Mouse (Mus musculus) kidney, adult 2 months (tissue): ENCODE data around the gene Chid1.

ENCODE experiments used
- CTCF ChIP-seq: fragments of 200-500 bp; conservative IDR thresholded peaks from 2 replicates; pipeline ENCODE4 v1.5.1; 2011; ENCODE audit warnings: low read depth, mild to moderate bottlenecking, control low read depth, low read length, moderate library complexity, mixed read lengths; ENCODE audit not compliant: insufficient read depth, insufficient read length
- POLR2A ChIP-seq: fragments of 200-500 bp; IDR thresholded peaks from one replicate; pipeline ENCODE4 v1.6.1; 2011; ENCODE audit warnings: low read depth, low read length, control low read depth

DNA sequence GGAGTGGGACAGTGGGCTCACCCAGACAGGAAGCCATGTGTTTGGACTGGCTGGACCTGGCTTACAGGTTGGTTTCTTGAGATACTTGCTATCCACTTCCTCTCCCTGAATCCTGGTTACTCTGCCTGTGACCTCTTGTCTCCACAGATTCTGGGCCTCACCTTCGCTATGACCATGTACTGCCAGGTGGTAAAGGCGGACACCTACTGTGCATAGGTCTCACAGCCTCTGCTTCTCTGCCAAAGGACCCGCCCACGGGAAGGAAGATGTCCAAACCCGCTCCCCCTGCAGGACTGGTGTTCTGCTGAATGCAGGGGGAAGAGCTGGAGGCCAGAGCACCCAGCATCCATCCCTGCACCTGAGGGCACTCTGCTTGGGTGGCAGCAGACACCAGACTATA is 46.9 kb downstream of the Chid1 start:
- TF ChIP-seq CTCF (no peak), POLR2A (no peak)
